Mouse (Mus musculus) midbrain, embryonic 13.5 days (tissue): ENCODE results near the gene Grid2. TPM values are rescaled to one million over a fixed set of nuclear protein-coding genes. Genes with fewer than 3 reads are reported as not detected.

Experiments used
- ATAC-seq: fragments of 200-750 bp; cut with Nextera tagmentation; 2 replicates; pipeline ENCODE4 v1.8.0; 2017; ENCODE audit warnings: mild to moderate bottlenecking, moderate TSS enrichment, moderate library complexity
- H3K27ac ChIP-seq: fragments of 300-500 bp; sonication (generic); 2 replicates; pipeline ENCODE4 v1.5.1; 2015; ENCODE audit warnings: inconsistent platforms, mild to moderate bottlenecking, moderate library complexity
- H3K27me3 ChIP-seq: fragments of 300-500 bp; sonication (generic); 2 replicates; pipeline ENCODE4 v1.6.1; 2015; ENCODE audit warnings: mild to moderate bottlenecking, inconsistent platforms
- H3K36me3 ChIP-seq: fragments of 300-500 bp; sonication (generic); 2 replicates; pipeline ENCODE4 v1.6.1; 2015; ENCODE audit warnings: mild to moderate bottlenecking, inconsistent platforms
- H3K4me1 ChIP-seq: fragments of 300-500 bp; sonication (generic); replicated peaks from 2 replicates; pipeline ENCODE4 v1.6.1; 2015; ENCODE audit warnings: inconsistent platforms
- H3K4me2 ChIP-seq: fragments of 300-500 bp; sonication (generic); replicated peaks from 2 replicates; pipeline ENCODE4 v1.6.1; 2015; ENCODE audit warnings: moderate library complexity, mild to moderate bottlenecking, inconsistent platforms
- H3K4me3 ChIP-seq: fragments of 300-500 bp; sonication (generic); replicated peaks from 2 replicates; pipeline ENCODE4 v1.5.1; 2015; ENCODE audit warnings: mild to moderate bottlenecking, inconsistent platforms
- H3K9ac ChIP-seq: fragments of 300-500 bp; sonication (generic); replicated peaks from 2 replicates; pipeline ENCODE4 v1.6.1; 2015; ENCODE audit warnings: mild to moderate bottlenecking, inconsistent platforms
- H3K9me3 ChIP-seq: fragments of 300-500 bp; sonication (generic); 2 replicates; pipeline ENCODE4 v1.6.1; 2016; ENCODE audit warnings: mild to moderate bottlenecking, inconsistent platforms
- WGBS: fragments of 180-500 bp; shearing (Covaris S2); methylation state at CpG from one replicate; pipeline ENCODE4 v1.1.7; 2015; 5-methylcytosine and 5-hydroxymethylcytosine counted together
- polyA plus RNA-seq: library from polyadenylated mRNA; unstranded; fragments of >200 nt; fragmentation: Nextera tagmentation; extraction: Ambion mirVana; gene quantifications from 2 replicates; pipeline ENCODE4 v1.2.1, GENCODE M21; 2015

Grid2 gene
- polyA plus RNA-seq, 1 experiment from 2014 or later: 7.6 TPM

- ATAC-seq: no peak
- 82% methylated on average over 2 of the region's 2 CpGs for WGBS
Measured at GRCm38 (mm10) chr6:64742915-64743489, 1487.3 kb downstream of the Grid2 start.

More at GRCm38 (mm10) chr6:64742915-64743489, 1487.3 kb downstream of the Grid2 start:
- peaks cover 10% of the 10 kb centered on the region; the same call in 1 of the 2 replicates for H3K27me3 ChIP-seq
- H3K4me1 ChIP-seq: no peaks in the 10 kb centered on the region
- H3K36me3 ChIP-seq: no peaks in the 10 kb centered on the region
- H3K4me3 ChIP-seq: no peak overlapping the region
- no peak overlapping the region for H3K27ac ChIP-seq
- H3K4me2 ChIP-seq: no peak overlapping the region
- no peak overlapping the region for H3K9ac ChIP-seq
- no peaks in the 10 kb centered on the region for H3K9me3 ChIP-seq
